Mouse (Mus musculus) bone marrow, adult 2 months (tissue): Measurements from ENCODE around the gene Lss. TPM values are rescaled to one million over a fixed set of nuclear protein-coding genes. Genes with fewer than 3 reads are reported as not detected.
A peak's percentile ranks its signal among the peaks of the same experiment; 100 is the strongest.

Experiments used
- H3K27ac ChIP-seq: fragments of 200-500 bp; 2 replicates; pipeline ENCODE4 v1.5.1; 2012; ENCODE audit warnings: low read depth, mild to moderate bottlenecking, control low read depth, inconsistent platforms, low read length; ENCODE audit not compliant: control insufficient read depth, poor library complexity, insufficient read depth
- H3K4me1 ChIP-seq: fragments of 200-500 bp; 2 replicates; pipeline ENCODE4 v1.6.1; 2011; ENCODE audit warnings: low read length; ENCODE audit not compliant: control insufficient read depth, insufficient read depth
- H3K4me3 ChIP-seq: fragments of 200-500 bp; replicated peaks from 2 replicates; pipeline ENCODE3; 2011; ENCODE audit warnings: mild to moderate bottlenecking, low read depth, low read length, control low read depth; ENCODE audit not compliant: control insufficient read depth
- CTCF ChIP-seq: fragments of 200-500 bp; IDR thresholded peaks from 2 replicates; pipeline ENCODE4 v1.5.1; 2011; ENCODE audit warnings: low read length, control low read depth; ENCODE audit not compliant: control insufficient read depth, insufficient read depth
- POLR2A ChIP-seq: fragments of 200-500 bp; IDR thresholded peaks from 2 replicates; pipeline ENCODE4 v1.6.1; 2011; ENCODE audit warnings: low read depth, mild to moderate bottlenecking, control low read depth, low read length, borderline replicate concordance; ENCODE audit not compliant: control insufficient read depth
- WGBS: fragments of 180-500 bp; shearing (Covaris S2); methylation state at CpG from one replicate; pipeline ENCODE4 v1.1.7; 2018; 5-methylcytosine and 5-hydroxymethylcytosine counted together
- polyA plus RNA-seq: library from polyadenylated mRNA; stranded (reverse); fragments of >200 nt; gene quantifications from 2 replicates; pipeline ENCODE4 v1.2.4, GENCODE M21; 2011; ENCODE audit warnings: low replicate concordance; ENCODE audit not compliant: missing spikeins, insufficient read depth, insufficient read length

Lss gene
- polyA plus RNA-seq, 1 experiment: 4.6 TPM

DNA sequence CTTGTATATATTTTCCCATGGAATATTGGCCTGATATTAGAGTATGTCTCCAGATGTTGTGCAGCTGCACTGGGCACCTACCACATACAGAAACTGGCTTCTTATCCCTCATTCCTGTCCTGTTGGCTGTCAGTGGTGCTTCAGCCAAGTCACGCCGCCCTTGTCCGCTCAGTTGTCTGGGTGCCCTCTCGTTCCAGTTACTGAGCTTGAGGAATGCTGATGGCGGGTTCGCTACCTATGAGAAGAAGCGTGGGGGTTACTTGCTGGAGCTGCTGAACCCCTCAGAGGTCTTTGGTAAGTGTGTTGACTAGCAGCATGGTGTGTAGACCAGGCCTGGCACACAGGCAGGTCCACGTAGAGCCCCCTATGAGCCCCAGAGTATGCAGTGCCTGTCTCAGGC, 15.2 kb downstream of the Lss start:
- 94% methylated on average over 8 of the region's 8 CpGs for WGBS
- peaks cover 2% of the 10 kb centered on the region; the same call in 1 of the 2 replicates for H3K4me1 ChIP-seq
- no peak for TF ChIP-seq CTCF
- no peak for TF ChIP-seq POLR2A

DNA sequence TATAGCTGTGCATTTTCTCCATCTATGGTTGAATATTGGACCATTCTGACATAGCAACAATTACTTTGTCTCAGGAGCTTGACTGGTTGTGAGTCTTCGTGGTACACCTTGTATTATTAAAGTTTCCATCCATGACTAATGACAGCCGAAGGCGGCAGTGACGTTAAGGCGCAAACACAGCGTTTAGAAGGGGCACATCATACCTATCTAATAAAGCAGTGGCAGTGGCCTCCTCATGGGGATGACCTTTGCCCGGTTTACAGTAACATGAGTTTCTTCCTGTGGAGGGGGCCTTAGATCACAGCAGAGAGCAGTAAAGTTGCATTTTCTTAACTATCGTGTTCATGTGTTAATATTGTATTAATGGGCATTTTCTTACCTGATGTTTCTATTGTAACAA, 16.8 kb downstream of the Lss start:
- no peak for TF ChIP-seq POLR2A
- no peak for TF ChIP-seq CTCF
- 91% methylated on average over 8 of the region's 8 CpGs for WGBS
- H3K4me1 ChIP-seq: no peaks in the 10 kb centered on the region

More for the DNA sequence above, 15.2 kb downstream of the Lss start:
- H3K4me3 ChIP-seq: no peak overlapping the region
- no peak overlapping the region for H3K27ac ChIP-seq

DNA sequence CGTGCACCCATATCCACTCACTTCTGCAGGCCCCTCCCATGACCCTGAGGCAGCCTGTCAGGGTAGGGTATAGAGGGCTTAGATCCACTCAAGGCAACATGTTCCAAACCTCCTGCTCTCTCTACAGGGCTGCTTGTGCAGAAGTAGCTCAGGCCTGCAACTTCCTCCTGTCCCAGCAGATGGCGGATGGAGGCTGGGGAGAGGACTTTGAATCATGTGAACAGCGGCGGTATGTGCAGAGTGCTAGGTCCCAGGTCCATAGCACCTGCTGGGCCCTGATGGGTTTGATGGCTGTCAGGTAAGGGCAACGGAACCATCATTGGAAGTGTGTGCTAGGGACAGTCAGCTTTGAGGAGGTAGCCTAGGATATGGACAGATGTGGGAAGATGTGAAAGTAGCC, 19.1 kb downstream of the Lss start:
- H3K27ac ChIP-seq: no peak overlapping the region
- TF ChIP-seq CTCF (peak; percentile 16; the same call in 1 of the 2 replicates), POLR2A (no peak)
- WGBS: 87% methylated on average over 5 of the region's 5 CpGs
- H3K4me3 ChIP-seq: no peak overlapping the region
- H3K4me1 ChIP-seq: no peaks in the 10 kb centered on the region

More for the DNA sequence above, 16.8 kb downstream of the Lss start:
- Histone ChIP-seq H3K27ac (no peak overlapping the region), H3K4me3 (no peak overlapping the region)

DNA sequence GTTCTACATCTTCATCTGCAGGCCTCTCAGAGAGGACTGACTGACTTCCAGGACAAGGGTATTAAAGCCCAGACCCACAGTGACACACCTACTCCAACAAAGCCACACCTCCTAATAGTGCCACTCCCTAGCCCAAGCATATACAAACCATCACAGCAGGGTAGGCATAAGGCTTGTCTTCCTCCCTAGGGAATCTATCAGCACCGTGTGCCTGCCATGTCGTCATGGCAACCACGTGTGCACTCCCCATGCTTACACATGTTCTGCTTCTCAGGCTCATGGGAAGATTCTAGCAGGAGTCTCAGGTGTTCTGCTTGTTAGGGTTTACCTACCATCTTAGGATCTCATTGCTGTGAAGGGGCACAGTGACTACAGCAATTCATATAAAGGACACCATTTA, 20.2 kb downstream of the Lss start:
- Histone ChIP-seq H3K4me1 (no peaks in the 10 kb centered on the region), H3K27ac (no peak overlapping the region), H3K4me3 (no peak overlapping the region)
- 80% methylated on average over 3 of the region's 3 CpGs for WGBS
- TF ChIP-seq POLR2A (no peak), CTCF (no peak)

DNA sequence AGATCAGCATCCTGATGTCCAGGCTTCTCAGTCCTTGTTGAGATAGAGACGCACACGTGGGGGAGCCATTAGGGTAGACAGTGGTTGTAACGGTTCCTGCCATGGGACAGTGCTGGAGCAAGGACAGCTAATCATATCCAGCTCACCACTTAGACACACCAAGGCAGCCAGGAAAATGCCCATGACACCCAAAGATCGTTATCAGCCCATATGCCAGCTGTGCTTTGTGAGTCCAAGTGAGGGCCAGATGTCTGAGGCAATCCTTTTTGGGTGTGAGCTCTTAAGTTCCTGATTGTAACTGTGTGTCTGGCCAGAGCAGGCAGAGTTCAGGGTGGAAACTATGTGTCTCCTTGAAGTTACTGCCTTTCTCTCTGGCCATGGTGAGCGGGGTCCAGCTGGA, 22.7 kb downstream of the Lss start:
- no peak overlapping the region for H3K4me3 ChIP-seq
- no peak overlapping the region for H3K27ac ChIP-seq
- whole genome bisulfite sequencing: 80% methylated on average over 5 of the region's 5 CpGs
- H3K4me1 ChIP-seq: no peaks in the 10 kb centered on the region
- TF ChIP-seq CTCF (no peak), POLR2A (no peak)

DNA sequence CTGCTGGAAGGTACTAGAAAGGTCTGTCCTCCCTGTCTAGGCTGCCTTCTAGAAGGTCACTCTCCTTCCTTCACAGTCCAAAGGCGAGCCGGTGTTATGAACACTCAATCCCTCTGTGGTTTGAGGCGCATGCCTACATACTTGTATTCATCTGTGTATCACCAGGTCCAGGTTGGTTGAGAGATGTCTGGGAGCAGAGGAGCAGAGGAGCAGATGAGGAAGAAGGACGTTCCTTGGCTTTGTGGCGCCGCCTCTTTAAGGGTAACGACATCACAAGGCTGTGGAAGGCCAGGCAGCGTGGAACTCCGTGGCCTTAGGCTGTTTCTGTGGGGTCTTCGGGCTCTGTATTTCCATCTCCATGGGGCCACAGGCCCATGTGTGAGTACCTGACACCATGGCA, 30.6 kb downstream of the Lss start, which contains the start of gene Spatc1l:
Gene Spatc1l (plus strand): TSS at position 301 of the 400 bp plus-strand sequence.
- Histone ChIP-seq H3K4me1 (no peaks in the 10 kb centered on the region), H3K27ac (no peak within 1 kb of the TSS), H3K4me3 (no peak within 1 kb of the TSS)
- 80% methylated on average over 10 of the region's 10 CpGs for WGBS
- TF ChIP-seq CTCF (no peak), POLR2A (no peak)

DNA sequence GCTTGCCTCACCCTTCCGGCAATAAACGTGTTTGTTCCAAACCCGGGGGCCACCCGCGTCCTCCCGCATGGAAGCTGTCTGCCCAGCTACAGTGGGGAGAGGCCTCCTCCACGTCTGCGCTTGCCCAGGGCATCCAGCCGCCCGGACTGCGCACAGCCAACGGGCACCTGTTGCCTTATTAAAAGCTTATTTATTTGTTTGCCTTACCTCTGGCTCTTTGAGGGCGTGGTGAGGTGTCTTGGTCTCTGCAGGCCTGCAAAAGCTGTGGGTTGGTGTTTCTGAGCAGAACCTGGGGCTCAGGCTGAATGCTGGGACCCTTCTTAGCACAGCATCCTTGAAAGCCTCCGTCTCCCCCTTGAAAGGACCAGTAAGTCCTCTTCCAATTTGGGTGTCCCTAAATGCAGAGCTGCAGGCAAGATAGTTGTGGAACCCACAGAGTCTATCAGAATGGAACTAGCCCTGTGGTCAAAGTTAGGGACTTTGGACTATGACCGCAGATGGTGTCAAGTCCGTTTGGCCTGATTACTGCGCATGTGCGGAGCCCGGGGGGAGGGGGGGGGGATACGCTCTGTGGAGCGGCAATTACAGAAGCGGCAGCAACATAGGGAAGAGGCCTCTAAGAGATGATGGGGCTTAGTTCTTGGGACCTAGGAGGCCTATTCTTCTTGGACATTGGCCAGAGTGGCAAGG, 38.8 kb downstream of the Lss start:
- TF ChIP-seq CTCF (no peak), POLR2A (no peak)
- no peaks in the 10 kb centered on the region for H3K4me1 ChIP-seq

DNA sequence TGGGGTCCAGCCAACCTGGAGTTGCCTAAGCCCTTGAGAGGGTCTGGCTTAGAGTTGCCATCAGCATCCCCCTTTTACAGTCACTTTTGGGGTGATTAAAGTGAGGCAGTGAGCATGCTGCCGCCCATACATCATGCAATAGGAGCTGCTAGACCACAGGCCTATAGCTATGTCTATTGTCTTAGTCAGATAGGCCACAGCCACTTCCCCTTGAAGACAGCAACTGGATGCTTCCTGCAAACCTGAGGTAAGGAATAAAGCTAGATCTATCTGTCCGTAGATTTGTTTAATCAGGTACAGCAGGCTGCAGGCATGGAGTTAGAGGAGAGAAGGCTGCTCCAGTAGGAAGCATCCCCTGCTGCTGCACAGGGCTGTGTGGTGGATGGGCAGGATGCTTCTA, 39.7 kb downstream of the Lss start:
- Histone ChIP-seq H3K4me3 (no peak overlapping the region), H3K27ac (no peak overlapping the region), H3K4me1 (no peaks in the 10 kb centered on the region)
- WGBS: 29% methylated on average over 2 of the region's 2 CpGs
- TF ChIP-seq POLR2A (no peak), CTCF (no peak)

More for the DNA sequence above, 38.8 kb downstream of the Lss start:
- no peak overlapping the region for H3K27ac ChIP-seq
- no peak overlapping the region for H3K4me3 ChIP-seq
- 89% methylated on average over 22 of the region's 22 CpGs for WGBS

DNA sequence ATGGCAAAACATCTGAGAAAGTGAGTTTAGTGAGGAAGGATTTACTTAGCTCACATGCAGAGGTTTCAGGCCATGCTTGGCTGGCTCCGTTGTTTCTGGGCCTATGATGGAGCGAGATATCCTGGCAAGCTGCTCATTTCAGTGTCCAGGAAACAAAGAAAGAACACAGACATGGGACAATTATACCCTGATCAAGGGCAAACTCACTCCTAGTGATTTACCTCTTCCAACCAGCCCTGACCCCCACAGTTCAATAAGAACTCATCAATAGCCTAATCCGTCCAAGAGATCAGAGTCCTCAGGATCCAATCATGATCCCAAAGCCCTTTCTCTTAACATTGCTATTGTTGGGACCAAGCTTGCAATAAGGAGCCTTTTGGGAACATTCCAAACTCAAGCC, 40.8 kb downstream of the Lss start:
- no peak overlapping the region for H3K4me3 ChIP-seq
- no peak for TF ChIP-seq POLR2A
- no peak for TF ChIP-seq CTCF
- no peaks in the 10 kb centered on the region for H3K4me1 ChIP-seq
- WGBS: 78% methylated on average over 3 of the region's 3 CpGs
- H3K27ac ChIP-seq: no peak overlapping the region
